Mouse (Mus musculus) olfactory bulb, adult 2 months (tissue): ENCODE data around the gene Olfr324.

Experiments used
- CTCF ChIP-seq: fragments of 200-500 bp; IDR thresholded peaks from 2 replicates; pipeline ENCODE4 v1.5.1; 2012; ENCODE audit warnings: low read depth, mild to moderate bottlenecking, low read length, moderate library complexity; ENCODE audit not compliant: insufficient read depth
- POLR2A ChIP-seq: fragments of 200-500 bp; IDR thresholded peaks from 2 replicates; pipeline ENCODE4 v1.6.1; 2012; ENCODE audit warnings: mild to moderate bottlenecking, low read depth, low read length, moderate library complexity; ENCODE audit not compliant: insufficient read depth

GRCm38 (mm10) chr11:58594814-58595213 lies at the start of gene Olfr324:
- TF ChIP-seq CTCF (no peak), POLR2A (no peak)
